10 mouse cellular contexts compared by ENCODE assay signal in genomic region chr17:47146640-47147039, GRCm38 (mm10).
DNase-seq lines count a peak whose midpoint lies in the region; ATAC-seq and TF ChIP-seq lines count a peak whose summit lies in the region.
"Had no signal": no experiment of that assay in that cellular context is flagged by ENCODE, and none has a peak within 500 bp of the region (broad histone marks: within the 10 kb centered on the region; RNA-seq: fewer than 3 reads in every experiment).

No protein-coding gene starts in this region.

- 91% methylated on average over 4 of the region's 4 CpGs for WGBS in hindbrain, postnatal 0 days
- 95% methylated on average over 4 of the region's 4 CpGs for WGBS in hindbrain, embryonic 10.5 days

- intact Hi-C loops in heart, postnatal 25 days (cut with DNase I), result no loop called here

- H3K9ac ChIP-seq in hindbrain, postnatal 0 days (replicated peaks; ENCODE audit: low read length), result no peak overlapping the region
- H3K9ac ChIP-seq in ES-Bruce4 (ENCODE audit: low read depth, poor library complexity, severe bottlenecking), result no peak overlapping the region
- H3K9ac ChIP-seq: forebrain, embryonic 13.5 days had no signal

- H3K4me1 ChIP-seq in hindbrain, postnatal 0 days (ENCODE audit: insufficient read depth, low read length), result peaks cover 27% of the 10 kb centered on the region; the same call in 1 of the 2 replicates
- peaks cover 67% of the 10 kb centered on the region for H3K4me1 ChIP-seq in hindbrain, embryonic 10.5 days (replicated peaks)
- H3K4me1 ChIP-seq in ES-Bruce4 (ENCODE audit: control insufficient read depth, insufficient read depth, low read length), result peaks cover 6% of the 10 kb centered on the region

- H3K9me3 ChIP-seq in hindbrain, postnatal 0 days (ENCODE audit: low read length), result no peaks in the 10 kb centered on the region
- H3K9me3 ChIP-seq in hindbrain, embryonic 10.5 days, result no peaks in the 10 kb centered on the region
- H3K9me3 ChIP-seq in ES-Bruce4 (replicated peaks; ENCODE audit: control insufficient read depth, insufficient read depth, low read length, poor library complexity, severe bottlenecking), result no peaks in the 10 kb centered on the region
- H3K9me3 ChIP-seq: forebrain, embryonic 13.5 days had no signal

- peak; percentile 52 for DNase-seq in hindbrain, postnatal 0 days (ENCODE audit: low spot score)
- no peak for DNase-seq in hindbrain, embryonic 10.5 days (ENCODE audit: low spot score)
- peak; percentile 65 for DNase-seq in 3T3-L1 (ENCODE audit: low read depth, low spot score)
- DNase-seq in neural tube, embryonic 10.5 days (ENCODE audit: extremely low spot score, low spot score), result no peak
- no peak for DNase-seq in heart, postnatal 25 days (ENCODE audit: low spot score)

- no peaks in the 10 kb centered on the region for H3K36me3 ChIP-seq in hindbrain, postnatal 0 days (ENCODE audit: insufficient read depth, low read length)
- H3K36me3 ChIP-seq in hindbrain, embryonic 10.5 days, result peaks cover 18% of the 10 kb centered on the region; the same call in 1 of the 2 replicates
- H3K36me3 ChIP-seq in ES-Bruce4 (ENCODE audit: control insufficient read depth, insufficient read depth, low read length, poor library complexity, severe bottlenecking), result no peaks in the 10 kb centered on the region

- TF ChIP-seq EP300 in ES-Bruce4 (IDR thresholded peaks at IDR 0.05; ENCODE audit: insufficient read depth, low read depth, low read length), result no peak

- H3K4me3 ChIP-seq in hindbrain, postnatal 0 days (ENCODE audit: low read length), result no peak overlapping the region
- no peak overlapping the region for H3K4me3 ChIP-seq in hindbrain, embryonic 10.5 days
- H3K4me3 ChIP-seq in ES-Bruce4 (ENCODE audit: low read depth, low read length), result no peak overlapping the region
- H3K4me3 ChIP-seq: forebrain, embryonic 13.5 days had no signal

- ATAC-seq in hindbrain, postnatal 0 days, result no peak
- ATAC-seq in granulocyte monocyte progenitor cell, adult 5-6 weeks (replicated peaks; ENCODE audit: poor library complexity, severe bottlenecking), result peak; percentile 50; the same call in 1 of the 2 replicates
- no peak for ATAC-seq in monocyte, adult 5-6 weeks (replicated peaks; ENCODE audit: insufficient number of reproducible peaks, low FRiP score, low TSS enrichment, poor library complexity, severe bottlenecking)
- ATAC-seq: forebrain, embryonic 13.5 days; inflammation-experienced regulatory T-cells, adult 6 months had no signal

- peak; percentile 66 for TF ChIP-seq CTCF in hindbrain, postnatal 0 days (IDR thresholded peaks at IDR 0.05; ENCODE audit: low read depth)
- TF ChIP-seq CTCF in ES-Bruce4 (IDR thresholded peaks at IDR 0.05; ENCODE audit: low read depth, low read length), result peak; percentile 58

- no peaks in the 10 kb centered on the region for H3K27me3 ChIP-seq in hindbrain, postnatal 0 days (ENCODE audit: insufficient read depth, low read length)
- no peaks in the 10 kb centered on the region for H3K27me3 ChIP-seq in hindbrain, embryonic 10.5 days (ENCODE audit: insufficient read depth, poor library complexity, severe bottlenecking)
- no peaks in the 10 kb centered on the region for H3K27me3 ChIP-seq in ES-Bruce4 (ENCODE audit: control insufficient read depth, insufficient read depth, low read length, poor library complexity, severe bottlenecking)
- H3K27me3 ChIP-seq: forebrain, embryonic 13.5 days had no signal

- no peak overlapping the region for H3K4me2 ChIP-seq in hindbrain, postnatal 0 days (ENCODE audit: low read depth, low read length)
- H3K4me2 ChIP-seq: forebrain, embryonic 13.5 days had no signal

- TF ChIP-seq POLR2A in ES-Bruce4 (IDR thresholded peaks at IDR 0.05; ENCODE audit: insufficient read depth, low read length), result no peak

- H3K27ac ChIP-seq in hindbrain, postnatal 0 days, result no peak overlapping the region
- H3K27ac ChIP-seq in hindbrain, embryonic 10.5 days, result no peak overlapping the region
- H3K27ac ChIP-seq in ES-Bruce4 (ENCODE audit: insufficient read depth, low read length), result no peak overlapping the region
- H3K27ac ChIP-seq: forebrain, embryonic 13.5 days had no signal

Comparison
In these comparisons a context has a peak if more than half of its experiments do, and no peak if none do; other contexts are left out.
1. DNase-seq: peak in hindbrain, postnatal 0 days (single experiment) and 3T3-L1 (single experiment); none in hindbrain, embryonic 10.5 days (single experiment), neural tube, embryonic 10.5 days (single experiment) and heart, postnatal 25 days (single experiment).